Mouse (Mus musculus) forebrain, embryonic 11.5 days (tissue): ENCODE results near the gene Zscan20. TPM values are rescaled to one million over a fixed set of nuclear protein-coding genes. Genes with fewer than 3 reads are reported as not detected.

Source experiments
- ATAC-seq: fragments of 200-750 bp; cut with Nextera tagmentation; replicated peaks from 2 replicates; pipeline ENCODE4 v1.8.0; 2017; ENCODE audit warnings: moderate TSS enrichment; ENCODE audit not compliant: low FRiP score
- DNase-seq: peaks from one replicate; pipeline ENCODE4 v3.0.0-alpha.2; 2017; ENCODE audit warnings: low spot score
- H3K27ac ChIP-seq: fragments of 300-500 bp; sonication (generic); 2 replicates; pipeline ENCODE4 v1.5.1; 2014; ENCODE audit warnings: low read depth, low read length
- H3K27me3 ChIP-seq: fragments of 300-500 bp; sonication (generic); 2 replicates; pipeline ENCODE4 v1.6.1; 2014; ENCODE audit warnings: mild to moderate bottlenecking, low read length, mixed read lengths; ENCODE audit not compliant: control insufficient read depth, insufficient read depth
- H3K36me3 ChIP-seq: fragments of 300-500 bp; sonication (generic); 2 replicates; pipeline ENCODE4 v1.6.1; 2014; ENCODE audit warnings: mild to moderate bottlenecking, low read length, moderate library complexity, mixed read lengths; ENCODE audit not compliant: control insufficient read depth, insufficient read depth
- H3K4me1 ChIP-seq: fragments of 300-500 bp; sonication (generic); replicated peaks from 2 replicates; pipeline ENCODE4 v1.6.1; 2014; ENCODE audit warnings: low read length, mixed read lengths; ENCODE audit not compliant: control insufficient read depth, insufficient read depth
- H3K4me2 ChIP-seq: fragments of 300-500 bp; sonication (generic); 2 replicates; pipeline ENCODE4 v1.6.1; 2014; ENCODE audit warnings: low read depth, mild to moderate bottlenecking, low read length, moderate library complexity, mixed read lengths; ENCODE audit not compliant: severe bottlenecking
- H3K4me3 ChIP-seq: fragments of 300-500 bp; sonication (generic); 2 replicates; pipeline ENCODE4 v1.5.1; 2014; ENCODE audit warnings: low read depth, low read length
- H3K9ac ChIP-seq: fragments of 300-500 bp; sonication (generic); 2 replicates; pipeline ENCODE4 v1.6.1; 2014; ENCODE audit warnings: low read length
- H3K9me3 ChIP-seq: fragments of 300-500 bp; sonication (generic); 2 replicates; pipeline ENCODE4 v1.6.1; 2016; ENCODE audit warnings: low read length, mixed read lengths; ENCODE audit not compliant: control insufficient read depth
- WGBS: fragments of 180-500 bp; shearing (Covaris S2); extraction: QIAGEN DNeasy Blood & Tissue Kit; methylation state at CpG from one replicate; pipeline ENCODE4 v1.1.7; 2014; 5-methylcytosine and 5-hydroxymethylcytosine counted together
- polyA plus RNA-seq: library from polyadenylated mRNA; unstranded; fragments of >200 nt; fragmentation: Nextera tagmentation; extraction: Ambion mirVana; gene quantifications from 2 replicates; pipeline ENCODE4 v1.2.1, GENCODE M21; 2014

Zscan20 gene
- polyA plus RNA-seq, 1 experiment from 2014 or later: 5.4 TPM

- Histone ChIP-seq H3K9ac (no peak overlapping the region), H3K4me1 (no peaks in the 10 kb centered on the region), H3K4me2 (no peak overlapping the region), H3K9me3 (no peaks in the 10 kb centered on the region), H3K27me3 (no peaks in the 10 kb centered on the region), H3K36me3 (no peaks in the 10 kb centered on the region), H3K27ac (no peak overlapping the region), H3K4me3 (no peak overlapping the region)
- 66% methylated on average over 23 of the region's 23 CpGs for WGBS
- DNase-seq (no peak), ATAC-seq (no peak)
Observed at GRCm38 (mm10) chr4:128641766-128642717, 32.1 kb upstream of the Zscan20 start.

DNA sequence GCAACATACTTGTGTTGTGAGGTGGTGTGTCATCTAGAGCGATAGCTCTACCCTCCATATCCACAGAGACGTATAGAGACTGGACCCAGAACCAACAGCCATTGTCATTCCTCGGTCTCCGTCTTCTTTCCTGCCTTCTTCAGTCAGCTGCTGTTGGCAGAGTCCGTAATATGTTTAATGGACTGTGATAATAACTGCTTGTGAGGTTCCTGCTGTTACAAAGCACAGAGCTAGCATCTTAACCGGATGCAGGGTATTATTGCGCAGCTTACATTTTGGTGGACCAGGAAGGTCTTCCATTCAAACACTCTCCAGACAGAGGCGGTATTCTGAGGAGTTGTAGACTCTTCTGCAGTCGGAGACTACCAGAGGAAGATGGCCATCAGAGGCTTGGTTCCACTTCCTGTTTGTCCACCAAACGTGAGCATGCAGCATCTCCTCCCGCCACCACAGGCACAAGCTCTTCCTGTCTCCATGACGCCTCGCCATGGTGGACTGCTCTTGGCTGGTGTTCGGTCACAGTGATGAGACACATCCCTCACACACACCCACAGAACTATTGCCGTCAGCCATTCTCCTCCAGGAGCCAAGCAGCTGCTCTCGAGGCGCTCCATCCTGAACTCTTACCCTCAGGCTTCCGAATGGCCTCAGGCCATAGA is 28.5 kb upstream of the Zscan20 start:
- no peak overlapping the region for H3K4me3 ChIP-seq
- no peak overlapping the region for H3K27ac ChIP-seq
- no peak overlapping the region for H3K9ac ChIP-seq
- DNase-seq (no peak), ATAC-seq (no peak)
- no peak overlapping the region for H3K4me2 ChIP-seq
- no peaks in the 10 kb centered on the region for H3K36me3 ChIP-seq
- WGBS: 89% methylated on average over 18 of the region's 18 CpGs
- H3K27me3 ChIP-seq: no peaks in the 10 kb centered on the region
- no peaks in the 10 kb centered on the region for H3K9me3 ChIP-seq
- H3K4me1 ChIP-seq: 0 out of 2 replicates have a peak, but pooled peaks cover 4% of the 10 kb centered on the region

- H3K9ac ChIP-seq: no peak overlapping the region
- no peak overlapping the region for H3K27ac ChIP-seq
- H3K4me1 ChIP-seq: 0 out of 2 replicates have a peak, but pooled peaks cover 4% of the 10 kb centered on the region
- H3K9me3 ChIP-seq: no peaks in the 10 kb centered on the region
- DNase-seq: no peak
- ATAC-seq: no peak
- no peak overlapping the region for H3K4me2 ChIP-seq
- 57% methylated on average over 11 of the region's 11 CpGs for WGBS
- no peaks in the 10 kb centered on the region for H3K27me3 ChIP-seq
- no peaks in the 10 kb centered on the region for H3K36me3 ChIP-seq
- H3K4me3 ChIP-seq: no peak overlapping the region
Observed at GRCm38 (mm10) chr4:128637250-128637649, 27.4 kb upstream of the Zscan20 start.

DNA sequence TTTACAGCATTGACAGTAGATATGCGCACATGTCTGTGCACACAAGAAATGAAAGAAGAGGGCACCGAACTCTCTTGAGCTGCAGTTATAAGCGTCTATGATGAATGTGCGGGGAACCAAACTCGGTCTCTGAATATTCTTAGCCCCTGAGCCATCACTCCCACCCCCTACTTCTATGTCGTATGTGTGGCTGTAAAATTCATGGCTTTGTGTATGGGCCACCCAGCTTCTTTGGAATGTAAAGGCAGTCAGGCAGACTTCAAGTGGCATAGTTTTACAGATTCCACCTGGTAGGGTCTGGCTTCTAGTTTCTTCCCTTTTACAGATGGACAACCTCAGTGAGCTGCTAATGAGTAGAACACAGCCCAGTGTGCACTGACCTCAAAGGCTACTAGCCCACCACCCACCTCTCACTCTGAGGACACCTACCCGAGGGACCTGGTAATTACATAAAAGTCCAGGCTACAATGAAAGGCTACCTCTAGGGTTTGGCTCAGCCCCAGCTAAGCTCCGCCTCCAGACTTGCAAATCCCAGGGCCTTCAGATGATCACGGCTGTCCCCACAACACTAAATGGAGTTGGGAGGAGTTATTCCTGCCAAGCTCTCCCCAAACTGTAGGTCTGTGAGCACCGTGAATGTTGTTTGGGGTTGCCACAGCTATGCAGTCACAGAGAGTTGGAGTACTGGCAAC is 26.1 kb upstream of the Zscan20 start:
- Histone ChIP-seq H3K27ac (no peak overlapping the region), H3K9ac (no peak overlapping the region), H3K36me3 (no peaks in the 10 kb centered on the region), H3K4me1 (0 out of 2 replicates have a peak, but pooled peaks cover 4% of the 10 kb centered on the region), H3K4me2 (no peak overlapping the region), H3K27me3 (no peaks in the 10 kb centered on the region), H3K4me3 (no peak overlapping the region), H3K9me3 (no peaks in the 10 kb centered on the region)
- no peak for DNase-seq
- ATAC-seq: no peak
- 63% methylated on average over 10 of the region's 10 CpGs for WGBS

DNA sequence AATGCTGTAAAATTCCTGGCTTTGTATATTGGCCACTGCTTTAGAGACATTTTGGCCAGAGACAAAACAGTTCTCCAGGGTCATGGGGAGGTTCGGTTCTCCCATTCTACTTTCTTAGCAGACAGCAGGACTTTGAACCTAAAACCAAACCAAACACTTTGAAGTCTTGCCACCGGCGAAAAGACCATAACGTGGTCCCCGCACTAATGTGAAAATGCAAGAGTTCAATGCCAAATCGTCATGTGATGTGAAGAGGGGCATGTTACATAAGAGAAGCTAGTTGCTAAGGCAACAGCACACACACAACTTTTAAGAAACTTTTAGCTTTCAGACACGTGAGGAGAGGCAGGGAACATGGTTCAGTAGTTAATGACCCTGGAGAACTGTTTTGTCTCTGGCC is 25.6 kb upstream of the Zscan20 start:
- WGBS: 82% methylated on average over 7 of the region's 7 CpGs
- no peaks in the 10 kb centered on the region for H3K27me3 ChIP-seq

DNA sequence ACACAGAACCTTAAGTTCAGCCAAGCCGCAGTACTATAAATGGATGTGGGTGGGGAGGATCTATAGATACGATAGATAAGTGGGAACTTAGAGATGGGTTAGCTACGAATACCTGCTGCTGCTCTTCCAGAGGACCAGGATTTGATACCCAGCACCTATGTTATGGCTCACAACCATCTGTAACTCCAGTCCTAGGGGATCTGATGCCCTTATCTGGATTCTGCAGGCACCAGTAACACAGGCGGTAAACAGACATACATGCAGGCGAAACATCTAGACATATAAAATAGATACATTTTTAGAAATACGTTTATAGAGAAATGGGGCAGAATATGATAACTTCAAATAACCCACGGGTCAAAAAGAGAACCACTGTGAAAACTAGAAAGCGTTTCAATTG is 11.2 kb upstream of the Zscan20 start:
- H3K4me3 ChIP-seq: no peak overlapping the region
- no peaks in the 10 kb centered on the region for H3K36me3 ChIP-seq
- no peak overlapping the region for H3K27ac ChIP-seq
- H3K9me3 ChIP-seq: no peaks in the 10 kb centered on the region
- ATAC-seq: no peak
- WGBS: 90% methylated on average over 8 of the region's 8 CpGs
- DNase-seq: no peak
- no peak overlapping the region for H3K4me2 ChIP-seq
- no peaks in the 10 kb centered on the region for H3K4me1 ChIP-seq
- H3K27me3 ChIP-seq: no peaks in the 10 kb centered on the region
- H3K9ac ChIP-seq: no peak overlapping the region

More for the DNA sequence above, 25.6 kb upstream of the Zscan20 start:
- H3K4me2 ChIP-seq: no peak overlapping the region
- no peak overlapping the region for H3K9ac ChIP-seq
- no peak overlapping the region for H3K27ac ChIP-seq
- no peak overlapping the region for H3K4me3 ChIP-seq
- DNase-seq (no peak), ATAC-seq (no peak)
- H3K4me1 ChIP-seq: 0 out of 2 replicates have a peak, but pooled peaks cover 4% of the 10 kb centered on the region
- H3K36me3 ChIP-seq: no peaks in the 10 kb centered on the region
- no peaks in the 10 kb centered on the region for H3K9me3 ChIP-seq

- no peak overlapping the region for H3K4me2 ChIP-seq
- H3K27me3 ChIP-seq: no peaks in the 10 kb centered on the region
- H3K9me3 ChIP-seq: no peaks in the 10 kb centered on the region
- 87% methylated on average over 6 of the region's 6 CpGs for WGBS
- DNase-seq: no peak
- ATAC-seq: no peak
- no peak overlapping the region for H3K27ac ChIP-seq
- no peaks in the 10 kb centered on the region for H3K4me1 ChIP-seq
- H3K4me3 ChIP-seq: no peak overlapping the region
- no peaks in the 10 kb centered on the region for H3K36me3 ChIP-seq
- no peak overlapping the region for H3K9ac ChIP-seq
Observed at GRCm38 (mm10) chr4:128620572-128620971, 10.7 kb upstream of the Zscan20 start.

DNA sequence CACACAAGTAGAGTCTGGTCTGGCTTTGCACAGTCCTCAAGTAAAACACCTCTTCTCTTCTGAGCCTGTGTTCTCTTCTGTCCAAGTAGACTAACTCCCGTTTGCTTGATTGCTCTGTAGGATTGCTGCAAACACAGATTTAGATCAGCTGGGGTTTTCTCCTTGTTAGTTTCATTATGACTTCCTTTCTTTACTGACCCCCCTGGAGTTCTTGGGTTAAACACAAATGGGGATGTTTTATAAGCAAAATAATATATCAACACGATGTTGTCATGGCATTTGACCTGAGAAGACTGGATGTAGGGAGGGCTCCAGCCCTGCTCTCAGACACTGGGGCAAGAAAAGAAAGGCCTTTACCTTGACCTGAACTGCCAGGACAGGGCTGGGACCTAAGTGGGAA is 9.1 kb upstream of the Zscan20 start:
- Histone ChIP-seq H3K4me2 (no peak overlapping the region), H3K27ac (no peak overlapping the region), H3K27me3 (no peaks in the 10 kb centered on the region), H3K9ac (no peak overlapping the region), H3K9me3 (no peaks in the 10 kb centered on the region), H3K36me3 (no peaks in the 10 kb centered on the region), H3K4me1 (no peaks in the 10 kb centered on the region), H3K4me3 (no peak overlapping the region)
- WGBS: 47% methylated on average over 2 of the region's 2 CpGs
- DNase-seq: no peak
- ATAC-seq: no peak
